Mouse (Mus musculus) lung, adult 2 months (tissue): ENCODE measurements at regions not wholly inside any gene's neighbourhood (a gene's known extent, or its start where the extent isn't known, plus 50 kb on each side); places are given as distances from the start of the nearest gene placed in this dataset.

ENCODE experiments used
- CTCF ChIP-seq: fragments of 200-500 bp; IDR thresholded peaks from 2 replicates; pipeline ENCODE4 v1.5.1; 2011; ENCODE audit warnings: mild to moderate bottlenecking, low read length, control low read depth; ENCODE audit not compliant: insufficient read depth
- POLR2A ChIP-seq: fragments of 200-500 bp; IDR thresholded peaks from 2 replicates; pipeline ENCODE4 v1.6.1; 2011; ENCODE audit warnings: low read depth, mild to moderate bottlenecking, control low read depth, low read length, borderline replicate concordance; ENCODE audit errors: extremely low read depth

GRCm38 (mm10) chr4:127647189-127647588 is 289.2 kb upstream of the Gjb5 start:
- no peak for TF ChIP-seq CTCF
- TF ChIP-seq POLR2A, result no peak
